Mouse (Mus musculus) liver, embryonic 12.5 days (tissue): ENCODE results near the gene Relb. TPM values are rescaled to one million over a fixed set of nuclear protein-coding genes. Genes with fewer than 3 reads are reported as not detected.

ENCODE experiments used
- ATAC-seq: fragments of 200-750 bp; cut with Nextera tagmentation; 2 replicates; pipeline ENCODE4 v1.8.0; 2017; ENCODE audit warnings: moderate number of reproducible peaks, mild to moderate bottlenecking, moderate library complexity
- H3K27ac ChIP-seq: fragments of 300-500 bp; sonication (generic); 2 replicates; pipeline ENCODE4 v1.5.1; 2016; ENCODE audit warnings: mild to moderate bottlenecking
- H3K27me3 ChIP-seq: fragments of 300-500 bp; sonication (generic); replicated peaks from 2 replicates; pipeline ENCODE4 v1.6.1; 2016; ENCODE audit warnings: mild to moderate bottlenecking, moderate library complexity
- H3K36me3 ChIP-seq: fragments of 300-500 bp; sonication (generic); 2 replicates; pipeline ENCODE4 v1.6.1; 2016; ENCODE audit warnings: mild to moderate bottlenecking, moderate library complexity
- H3K4me1 ChIP-seq: fragments of 300-500 bp; sonication (generic); 2 replicates; pipeline ENCODE4 v1.6.1; 2016
- H3K4me2 ChIP-seq: fragments of 300-500 bp; sonication (generic); 2 replicates; pipeline ENCODE4 v1.6.1; 2016; ENCODE audit warnings: mild to moderate bottlenecking, moderate library complexity
- H3K4me3 ChIP-seq: fragments of 300-500 bp; sonication (generic); 2 replicates; pipeline ENCODE4 v1.5.1; 2016; ENCODE audit warnings: mild to moderate bottlenecking, moderate library complexity
- H3K9ac ChIP-seq: fragments of 300-500 bp; sonication (generic); 2 replicates; pipeline ENCODE4 v1.6.1; 2016; ENCODE audit warnings: mild to moderate bottlenecking, moderate library complexity
- H3K9me3 ChIP-seq: fragments of 300-500 bp; sonication (generic); replicated peaks from 2 replicates; pipeline ENCODE4 v1.6.1; 2016; ENCODE audit warnings: mild to moderate bottlenecking, moderate library complexity
- WGBS: fragments of 180-500 bp; shearing (Covaris S2); methylation state at CpG from one replicate; pipeline ENCODE4 v1.1.7; 2016; ENCODE audit not compliant: insufficient replicate concordance; 5-methylcytosine and 5-hydroxymethylcytosine counted together
- polyA plus RNA-seq: library from polyadenylated mRNA; unstranded; fragments of >200 nt; fragmentation: Nextera tagmentation; extraction: Ambion mirVana; gene quantifications from 2 replicates; pipeline ENCODE4 v1.2.1, GENCODE M21; 2016

The Relb gene
- polyA plus RNA-seq = 1.9 and 2.6 TPM in 2 replicates

DNA sequence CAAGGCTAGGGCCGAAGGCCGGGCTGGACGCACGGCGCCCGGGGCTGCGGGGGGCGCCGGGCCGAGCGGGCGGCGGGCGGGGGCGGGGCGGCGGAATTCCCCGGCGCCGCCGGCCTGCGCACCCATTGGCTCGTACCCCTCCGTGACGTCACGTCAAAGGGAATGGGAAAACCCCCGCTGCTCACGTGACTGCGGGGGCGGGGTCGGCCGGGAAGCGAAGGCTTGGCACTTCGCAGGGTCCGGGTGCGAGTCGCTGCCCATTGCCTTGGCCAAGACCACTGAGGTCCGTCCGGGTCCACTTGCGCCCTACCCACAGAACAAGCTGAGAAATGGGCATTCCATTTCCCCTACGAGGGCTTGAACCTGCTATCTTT is at the start of gene Relb:
Gene Relb (minus strand): TSS at position 78 of the 374 bp plus-strand sequence.
- H3K36me3 ChIP-seq = peaks cover 25% of the 10 kb centered on the region
- 0 out of 2 replicates have a peak, but pooled peaks cover under 1% of the 10 kb centered on the region for H3K27me3 ChIP-seq
- H3K27ac ChIP-seq = peak within 1 kb of the TSS; percentile 90
- no peaks in the 10 kb centered on the region for H3K9me3 ChIP-seq
- H3K4me2 ChIP-seq = peak within 1 kb of the TSS; percentile 100
- WGBS = under 1% methylated on average over 41 of the region's 41 CpGs
- peak within 1 kb of the TSS; percentile 74 for H3K9ac ChIP-seq
- H3K4me3 ChIP-seq = peak within 1 kb of the TSS; percentile 84
- peaks cover 58% of the 10 kb centered on the region for H3K4me1 ChIP-seq
- peak; percentile 41 for ATAC-seq

- H3K27ac ChIP-seq = no peak overlapping the region
- H3K27me3 ChIP-seq = no peaks in the 10 kb centered on the region
- H3K36me3 ChIP-seq = no peaks in the 10 kb centered on the region
- peaks cover 38% of the 10 kb centered on the region for H3K4me1 ChIP-seq
- no peaks in the 10 kb centered on the region for H3K9me3 ChIP-seq
- 85% methylated on average over 3 of the region's 3 CpGs for WGBS
- H3K4me3 ChIP-seq = no peak overlapping the region
- no peak for ATAC-seq
- H3K9ac ChIP-seq = no peak overlapping the region
- H3K4me2 ChIP-seq = no peak overlapping the region
Observed at GRCm38 (mm10) chr7:19678901-19679300, 49.7 kb upstream of the Relb start.

DNA sequence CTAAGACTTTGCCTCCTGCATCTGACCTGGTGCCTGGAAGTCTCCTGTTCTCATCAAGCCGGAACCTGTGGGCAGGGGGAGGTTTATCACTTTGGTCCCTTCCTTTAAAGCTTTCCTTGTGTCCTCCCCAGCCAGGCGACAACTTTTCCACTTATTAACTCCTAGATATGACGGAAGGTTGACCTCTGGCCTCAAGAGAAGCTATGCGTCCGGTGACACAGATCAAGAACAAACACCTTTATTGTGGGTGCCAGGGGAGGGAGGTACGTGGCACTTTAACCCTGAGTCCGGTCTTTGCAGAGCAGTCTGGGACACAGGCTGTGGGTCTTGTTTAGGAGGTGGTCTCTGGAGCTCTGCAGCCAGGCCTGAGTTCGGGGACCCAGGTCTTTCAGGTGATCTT is 48.6 kb upstream of the Relb start, which contains the start of gene Apoc2:
Gene Apoc2 (minus strand): TSS at position 70 of the 400 bp plus-strand sequence.
- Histone ChIP-seq H3K9me3 (no peaks in the 10 kb centered on the region), H3K9ac (no peak within 1 kb of the TSS), H3K4me3 (no peak within 1 kb of the TSS), H3K4me1 (peaks cover 30% of the 10 kb centered on the region), H3K4me2 (no peak within 1 kb of the TSS), H3K27ac (0 out of 2 replicates have a peak within 1 kb of the TSS, but pooled peaks have one; percentile 4), H3K27me3 (no peaks in the 10 kb centered on the region), H3K36me3 (no peaks in the 10 kb centered on the region)
- WGBS = 65% methylated on average over 8 of the region's 8 CpGs
- no peak for ATAC-seq

DNA sequence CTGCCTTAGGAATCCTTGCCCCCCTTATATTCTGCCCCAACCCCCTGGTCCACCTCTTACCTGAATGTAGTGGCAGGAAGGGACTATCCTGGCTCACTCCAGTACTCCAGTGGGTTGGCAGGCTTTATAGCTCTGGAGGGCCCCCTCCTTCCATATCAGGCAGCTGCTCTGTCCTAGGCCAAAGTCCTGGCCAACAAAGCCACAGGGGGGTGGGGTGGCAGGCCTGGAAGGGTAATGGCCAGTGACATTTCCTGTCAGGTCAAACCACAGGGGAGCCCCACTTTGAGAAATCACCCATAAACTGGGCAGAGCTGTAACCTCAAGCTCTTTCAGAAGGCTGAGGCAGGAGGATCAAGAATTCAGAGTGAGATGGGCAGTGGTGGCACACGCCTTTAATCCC is 47.4 kb upstream of the Relb start:
- 60% methylated on average over 1 of the region's 1 CpGs for WGBS
- ATAC-seq = peak; percentile 50
- Histone ChIP-seq H3K4me1 (peaks cover 20% of the 10 kb centered on the region), H3K9ac (no peak overlapping the region; the same call in 1 of the 2 replicates), H3K4me3 (peak overlapping the region; percentile 30; the same call in 1 of the 2 replicates), H3K9me3 (no peaks in the 10 kb centered on the region), H3K27ac (no peak overlapping the region), H3K4me2 (0 out of 2 replicates have a peak overlapping the region, but pooled peaks have one; percentile 24), H3K27me3 (no peaks in the 10 kb centered on the region), H3K36me3 (no peaks in the 10 kb centered on the region)

- Histone ChIP-seq H3K4me2 (peak overlapping the region; percentile 24; the same call in 1 of the 2 replicates), H3K27ac (peak overlapping the region; percentile 16; the same call in 1 of the 2 replicates), H3K9ac (peak overlapping the region; percentile 5; the same call in 1 of the 2 replicates), H3K4me1 (peaks cover 11% of the 10 kb centered on the region; the same call in 1 of the 2 replicates), H3K36me3 (no peaks in the 10 kb centered on the region), H3K4me3 (peak overlapping the region; percentile 30), H3K27me3 (no peaks in the 10 kb centered on the region), H3K9me3 (no peaks in the 10 kb centered on the region)
- no peak for ATAC-seq
- 71% methylated on average over 10 of the region's 10 CpGs for WGBS
Observed at GRCm38 (mm10) chr7:19675824-19676223, 46.6 kb upstream of the Relb start.

DNA sequence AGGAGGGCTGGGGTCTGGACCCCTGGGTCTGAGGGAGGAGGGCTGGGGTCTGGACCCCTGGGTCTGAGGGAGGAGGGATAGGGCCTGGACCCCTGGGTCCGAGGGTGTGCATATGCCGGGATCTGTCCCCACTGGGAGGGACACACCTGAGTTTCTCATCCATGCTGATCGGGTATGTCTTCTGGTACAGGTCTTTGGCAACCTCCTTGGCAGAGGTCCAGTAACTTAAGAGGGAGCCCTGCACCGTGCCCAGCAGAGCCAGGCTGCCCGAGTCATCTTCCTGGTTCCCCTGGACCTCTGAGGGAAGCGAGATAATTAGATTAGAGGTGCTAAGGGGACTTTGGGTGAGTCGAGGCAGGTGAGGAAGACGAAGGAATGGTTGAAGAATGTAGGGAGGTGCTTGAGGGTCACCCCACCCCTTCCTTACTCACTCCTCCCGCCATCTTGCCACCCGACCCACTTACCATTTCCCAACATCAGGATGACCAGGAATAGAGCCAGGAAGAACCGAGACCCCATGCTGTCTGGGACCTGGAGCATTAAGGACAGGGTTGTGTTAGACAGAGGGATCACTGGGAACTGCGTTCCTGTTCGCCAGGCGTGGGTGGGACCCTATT is 44.0 kb upstream of the Relb start:
- peaks cover 16% of the 10 kb centered on the region for H3K4me1 ChIP-seq
- ATAC-seq = no peak
- H3K4me2 ChIP-seq = no peak overlapping the region
- H3K27ac ChIP-seq = no peak overlapping the region
- no peaks in the 10 kb centered on the region for H3K36me3 ChIP-seq
- no peak overlapping the region for H3K9ac ChIP-seq
- no peaks in the 10 kb centered on the region for H3K9me3 ChIP-seq
- 61% methylated on average over 14 of the region's 14 CpGs for WGBS
- no peak overlapping the region for H3K4me3 ChIP-seq
- no peaks in the 10 kb centered on the region; the same call in 1 of the 2 replicates for H3K27me3 ChIP-seq

DNA sequence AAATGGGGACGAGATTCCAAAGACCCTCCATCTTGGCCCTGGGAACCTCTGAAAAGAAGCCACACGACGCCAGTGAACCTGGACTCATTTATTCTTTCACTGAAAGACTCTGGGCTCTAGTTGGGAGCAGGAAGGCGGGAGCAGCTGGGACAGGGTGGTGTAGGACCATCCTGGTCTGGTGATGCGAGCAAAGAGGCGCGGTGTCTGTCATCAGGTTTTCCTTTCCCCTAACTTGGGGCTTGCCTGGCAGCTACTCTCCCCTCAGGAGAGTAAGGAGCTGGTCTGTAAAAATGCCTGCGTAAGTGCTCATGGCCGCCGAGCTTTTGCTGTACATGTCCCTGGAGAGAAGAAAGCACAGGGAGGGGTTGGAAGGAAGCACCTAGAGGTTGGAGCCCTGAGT is 42.3 kb upstream of the Relb start:
- Histone ChIP-seq H3K9ac (no peak overlapping the region), H3K36me3 (no peaks in the 10 kb centered on the region), H3K4me1 (peaks cover 15% of the 10 kb centered on the region), H3K27ac (no peak overlapping the region), H3K9me3 (no peaks in the 10 kb centered on the region), H3K4me2 (no peak overlapping the region), H3K27me3 (no peaks in the 10 kb centered on the region; the same call in 1 of the 2 replicates), H3K4me3 (no peak overlapping the region)
- 69% methylated on average over 10 of the region's 10 CpGs for WGBS
- no peak for ATAC-seq

GRCm38 (mm10) chr7:19668947-19669721 is 39.9 kb upstream of the Relb start:
- Histone ChIP-seq H3K4me2 (peak overlapping the region; percentile 39), H3K4me1 (peaks cover 23% of the 10 kb centered on the region), H3K27me3 (no peaks in the 10 kb centered on the region; the same call in 1 of the 2 replicates), H3K36me3 (no peaks in the 10 kb centered on the region), H3K9me3 (no peaks in the 10 kb centered on the region), H3K9ac (no peak overlapping the region), H3K4me3 (no peak overlapping the region), H3K27ac (peak overlapping the region; percentile 64)
- peak; percentile 60 for ATAC-seq
- 5% methylated on average over 10 of the region's 10 CpGs for WGBS

GRCm38 (mm10) chr7:19667434-19667833 is 38.2 kb upstream of the Relb start:
- ATAC-seq = no peak
- Histone ChIP-seq H3K4me2 (no peak overlapping the region), H3K9ac (no peak overlapping the region), H3K4me1 (peaks cover 40% of the 10 kb centered on the region), H3K27me3 (no peaks in the 10 kb centered on the region; the same call in 1 of the 2 replicates), H3K36me3 (peaks cover 7% of the 10 kb centered on the region), H3K9me3 (no peaks in the 10 kb centered on the region), H3K4me3 (no peak overlapping the region), H3K27ac (no peak overlapping the region)
- 67% methylated on average over 2 of the region's 2 CpGs for WGBS

DNA sequence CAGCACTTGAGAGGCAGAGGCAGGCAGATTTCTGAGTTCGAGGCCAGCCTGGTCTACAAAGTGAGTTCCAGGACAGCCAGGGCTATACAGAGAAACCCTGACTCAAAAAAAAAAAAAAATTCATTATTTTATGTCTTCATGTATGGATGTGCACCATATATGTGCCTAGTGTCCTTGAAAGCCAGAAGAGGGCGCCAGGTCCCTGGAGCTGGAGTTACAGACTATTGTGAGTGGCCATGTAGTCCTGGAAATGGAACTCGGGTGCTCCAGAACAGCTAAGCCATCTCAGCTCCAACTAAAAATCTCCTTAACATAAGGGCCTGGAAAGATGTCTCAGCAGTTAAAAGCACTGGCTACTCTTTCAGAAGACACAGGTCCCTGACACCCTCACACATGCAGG is 37.5 kb upstream of the Relb start:
- Histone ChIP-seq H3K4me2 (no peak overlapping the region), H3K4me3 (no peak overlapping the region), H3K9ac (no peak overlapping the region), H3K9me3 (no peaks in the 10 kb centered on the region), H3K27ac (no peak overlapping the region), H3K27me3 (no peaks in the 10 kb centered on the region; the same call in 1 of the 2 replicates), H3K4me1 (peaks cover 44% of the 10 kb centered on the region), H3K36me3 (peaks cover 13% of the 10 kb centered on the region)
- WGBS = 56% methylated on average over 3 of the region's 3 CpGs
- no peak for ATAC-seq

GRCm38 (mm10) chr7:19664955-19665841 is 36.0 kb upstream of the Relb start, which contains the start of gene Clptm1:
Clptm1 (minus strand) TSS chr7:19665033.
- under 1% methylated on average over 63 of the region's 63 CpGs for WGBS
- ATAC-seq = peak; percentile 83
- Histone ChIP-seq H3K4me3 (peak within 1 kb of the TSS; percentile 99), H3K36me3 (peaks cover 29% of the 10 kb centered on the region), H3K9me3 (no peaks in the 10 kb centered on the region), H3K27ac (peak within 1 kb of the TSS; percentile 95), H3K9ac (peak within 1 kb of the TSS; percentile 97), H3K27me3 (no peaks in the 10 kb centered on the region; the same call in 1 of the 2 replicates), H3K4me1 (peaks cover 51% of the 10 kb centered on the region), H3K4me2 (peak within 1 kb of the TSS; percentile 85)
